Mouse (Mus musculus) heart, adult 11 months (tissue): ENCODE measurements around the gene Selenok.
A peak's percentile ranks its signal among the peaks of the same experiment; 100 is the strongest.

Source experiments
- DNase-seq: peaks from one replicate; pipeline ENCODE4 v3.0.0; 2022

Gene Selenok

DNA sequence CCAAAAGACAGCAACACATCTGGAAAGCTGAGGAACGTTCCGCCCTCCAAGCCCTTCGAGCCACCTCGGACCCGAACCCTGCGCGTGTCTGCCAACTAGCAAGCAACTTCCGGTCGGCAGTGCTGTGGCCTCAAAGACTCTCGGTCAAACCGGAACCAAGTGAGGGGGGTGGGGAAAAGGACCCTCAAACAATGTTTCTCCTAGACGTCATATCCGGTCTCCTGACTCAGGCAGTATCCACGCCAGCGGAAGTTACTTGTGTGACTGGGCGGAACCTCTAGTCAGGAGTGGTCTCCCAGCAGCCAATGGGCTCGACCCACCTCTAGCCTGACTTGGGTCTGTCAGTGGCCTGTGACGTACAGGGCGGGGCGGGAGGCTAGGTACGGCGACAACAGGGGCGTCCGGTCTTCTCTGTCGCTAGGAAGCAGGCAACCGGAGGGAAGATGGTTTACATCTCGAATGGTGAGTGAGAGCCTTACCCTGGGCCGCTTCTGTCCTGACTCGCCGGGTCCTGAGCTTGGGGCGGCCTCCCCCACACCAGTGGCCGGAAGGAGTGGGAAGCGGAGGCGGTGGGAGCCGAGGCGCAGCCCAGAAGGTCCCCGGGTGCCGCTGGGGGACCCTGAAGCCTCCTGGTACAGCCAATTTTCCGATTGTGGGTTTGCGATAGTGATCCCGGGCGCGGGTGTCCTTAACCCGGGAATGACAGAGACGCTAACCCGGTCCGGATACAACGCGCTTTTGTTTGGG, at the start of gene Selenok:
Gene Selenok (plus strand): TSS at position 234 of the 747 bp plus-strand sequence.
- DNase-seq, result peak; percentile 100

DNA sequence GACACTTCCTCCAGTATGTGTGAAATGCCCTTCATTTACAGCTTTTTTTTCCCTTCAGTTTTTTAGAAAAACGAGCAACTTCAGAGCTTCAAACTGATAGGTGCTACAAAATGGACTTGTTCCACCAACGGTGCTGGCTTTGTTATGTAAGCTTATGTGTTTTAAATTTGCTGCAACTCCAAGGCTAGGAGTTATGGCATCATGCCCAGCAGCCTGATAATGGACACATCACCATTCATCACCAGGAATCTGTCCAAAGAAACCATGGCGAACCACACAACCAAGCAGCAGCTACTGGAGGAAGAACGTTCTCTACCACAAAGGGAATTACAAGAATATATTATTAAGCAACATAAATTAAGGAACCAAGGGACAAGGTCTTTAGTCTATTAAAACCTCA, 39.1 kb upstream of the Selenok start:
- DNase-seq, result no peak

GRCm38 (mm10) chr14:29935516-29935915, 32.6 kb upstream of the Selenok start:
- DNase-seq, result no peak

DNA sequence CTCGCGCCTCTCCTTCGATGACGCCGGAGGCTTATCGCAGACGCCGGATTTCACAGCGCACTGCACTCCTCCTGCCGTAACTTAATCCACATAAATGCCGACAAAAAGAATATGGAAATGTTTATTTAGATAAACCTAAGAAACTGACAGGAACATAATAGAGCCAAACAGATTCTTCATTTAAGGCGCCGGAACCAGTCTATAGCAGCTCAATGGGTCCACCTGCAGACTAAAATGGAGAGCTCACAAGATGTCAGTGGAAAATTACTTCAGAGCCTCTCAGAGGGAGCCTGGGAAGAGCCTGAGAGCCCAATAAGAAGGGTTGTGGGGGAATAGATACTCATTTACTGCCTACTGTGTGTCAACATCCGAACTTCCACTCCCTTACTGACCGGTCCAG, 30.6 kb upstream of the Selenok start:
- peak; percentile 61 for DNase-seq

DNA sequence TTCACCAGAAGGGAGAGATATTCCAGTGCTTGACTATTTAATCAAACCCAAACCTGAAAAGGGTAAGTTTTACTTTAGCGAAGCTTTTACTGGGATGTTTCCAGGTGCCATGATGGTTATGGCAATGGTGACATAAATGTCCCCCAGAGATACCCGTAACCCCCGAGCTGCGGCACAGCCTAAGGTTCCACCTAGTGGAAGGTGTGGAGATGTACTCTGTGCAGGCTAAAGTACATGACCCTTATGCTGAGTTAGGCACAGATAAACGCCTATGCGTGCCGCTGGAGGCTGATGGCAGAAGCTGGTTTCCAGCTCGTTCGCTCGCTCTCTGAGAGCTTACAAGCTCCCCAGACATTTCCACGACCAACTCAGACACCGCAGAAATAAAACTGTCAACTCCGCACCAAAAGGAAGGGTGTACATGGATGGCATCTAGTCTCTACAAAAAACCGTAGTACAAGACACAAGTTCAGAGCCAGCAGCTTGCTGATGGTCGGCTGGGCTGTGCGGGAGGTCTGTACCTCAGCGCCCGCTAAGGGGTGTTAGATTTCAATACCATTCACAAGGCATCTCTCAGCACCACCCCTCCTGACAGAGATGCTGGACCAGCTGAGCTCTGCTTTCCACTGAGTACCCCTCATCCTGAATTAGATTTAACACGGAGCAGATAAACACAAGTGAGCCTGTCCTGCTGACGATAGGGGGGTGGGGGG, 28.4 kb upstream of the Selenok start:
- peak; percentile 43 for DNase-seq

DNA sequence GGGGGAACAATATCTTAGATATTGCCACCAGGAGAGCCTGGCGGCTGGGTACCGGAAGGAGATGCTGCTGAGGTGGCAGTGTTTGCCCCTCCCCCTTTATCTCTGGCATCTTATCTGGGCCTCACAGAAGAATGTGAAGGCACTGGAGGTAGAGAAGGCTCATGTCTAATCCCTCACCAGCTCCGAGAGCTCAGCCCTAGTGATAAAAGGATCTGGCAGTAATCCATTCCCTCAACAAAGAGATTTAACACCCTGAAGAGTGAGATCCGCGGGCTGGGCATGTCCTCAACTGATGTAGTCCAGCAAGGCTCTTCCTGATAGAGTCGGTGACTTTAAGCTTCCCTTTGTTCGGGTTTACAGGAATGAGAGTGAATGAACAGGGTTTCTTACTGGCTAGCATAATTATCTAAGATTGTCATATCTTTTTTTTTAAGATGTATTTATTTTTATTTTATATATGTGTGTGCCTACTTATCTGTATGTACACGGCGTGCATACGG, 27.7 kb upstream of the Selenok start:
- peak; percentile 70 for DNase-seq

DNA sequence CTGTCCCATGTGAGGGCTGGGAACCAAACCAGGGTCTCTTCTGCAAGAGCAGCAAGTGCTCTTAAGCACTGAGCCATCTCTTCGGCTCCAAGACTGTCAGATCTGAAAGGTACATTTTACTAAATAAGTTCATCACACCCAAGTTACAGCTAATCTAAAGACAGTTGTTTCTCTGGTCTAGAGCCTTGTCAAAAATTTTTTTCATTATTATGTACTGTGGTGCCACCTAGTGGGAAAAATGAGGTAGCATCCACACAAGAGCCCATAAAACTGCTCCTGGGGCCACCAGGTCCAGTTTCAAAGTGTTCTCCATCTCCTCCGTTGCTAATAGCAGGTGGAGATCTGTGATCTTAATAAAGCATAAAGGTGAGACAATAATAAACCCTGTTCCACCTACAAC, 27.2 kb upstream of the Selenok start:
- DNase-seq, result peak; percentile 91

DNA sequence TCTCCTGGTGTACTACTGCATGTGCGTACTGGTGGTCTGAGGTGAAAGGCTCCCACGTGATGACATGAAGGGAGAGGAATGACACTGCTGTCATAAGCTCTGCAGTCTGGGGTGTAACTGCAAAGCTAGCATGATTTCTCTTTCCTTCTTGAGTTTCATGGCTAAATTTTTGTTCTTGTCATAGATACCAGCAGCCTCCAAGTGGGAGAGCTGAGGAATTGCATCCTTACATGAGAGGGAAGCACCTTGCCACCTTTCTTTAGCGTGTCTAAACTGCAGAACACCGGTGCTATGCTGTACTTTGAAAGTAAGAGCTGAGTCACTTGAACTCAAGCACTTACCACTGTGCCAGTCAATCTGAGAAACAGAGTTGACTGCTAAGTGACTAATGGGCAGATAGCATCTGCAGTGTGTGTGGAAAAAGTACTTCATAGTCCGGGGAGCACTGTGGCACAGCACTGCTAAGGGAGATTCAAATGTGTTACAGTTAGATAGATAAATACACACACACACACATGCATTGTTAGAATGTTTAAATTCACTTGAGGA, 21.3 kb upstream of the Selenok start:
- no peak for DNase-seq

GRCm38 (mm10) chr14:29950805-29951204, 17.3 kb upstream of the Selenok start:
- peak; percentile 74 for DNase-seq

DNA sequence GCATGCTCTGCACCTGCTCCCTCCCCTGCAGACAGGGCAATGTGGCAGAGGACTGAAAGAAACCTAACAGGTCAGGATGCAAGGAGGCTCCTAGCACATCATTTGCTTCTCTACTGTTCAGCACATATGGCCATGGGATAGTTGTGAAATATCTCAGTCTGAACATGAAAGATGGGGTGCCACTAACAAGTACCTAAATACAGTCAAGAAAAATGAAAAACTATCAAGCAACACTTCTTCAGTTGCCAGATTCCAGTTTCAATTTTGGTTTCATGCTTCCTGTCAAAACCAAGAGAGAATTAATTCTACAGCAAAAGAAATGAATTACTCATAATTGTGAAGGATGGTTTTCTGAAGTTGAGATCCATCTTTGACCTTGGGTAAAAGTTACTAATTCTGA, 10.7 kb upstream of the Selenok start:
- DNase-seq, result no peak

DNA sequence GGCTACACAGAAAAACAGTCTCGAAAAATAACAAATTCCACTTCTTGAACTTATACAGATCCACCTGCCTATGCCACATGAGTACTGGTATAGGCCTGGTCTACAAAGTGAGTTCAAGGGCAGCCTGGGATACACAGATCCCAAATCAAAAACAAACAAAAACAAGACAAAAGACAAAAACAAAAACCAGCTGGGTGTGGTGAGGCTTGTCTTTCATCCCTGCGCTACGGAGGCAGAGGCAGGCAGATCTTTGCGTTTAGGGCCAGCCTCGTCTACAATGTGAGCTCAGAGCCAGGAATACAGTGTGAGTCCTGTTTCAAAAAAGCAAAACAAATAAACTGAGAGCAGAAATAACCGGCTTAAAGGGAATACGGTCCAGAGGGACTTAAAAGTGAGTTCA, 497 bp upstream of the Selenok start:
- DNase-seq, result no peak

DNA sequence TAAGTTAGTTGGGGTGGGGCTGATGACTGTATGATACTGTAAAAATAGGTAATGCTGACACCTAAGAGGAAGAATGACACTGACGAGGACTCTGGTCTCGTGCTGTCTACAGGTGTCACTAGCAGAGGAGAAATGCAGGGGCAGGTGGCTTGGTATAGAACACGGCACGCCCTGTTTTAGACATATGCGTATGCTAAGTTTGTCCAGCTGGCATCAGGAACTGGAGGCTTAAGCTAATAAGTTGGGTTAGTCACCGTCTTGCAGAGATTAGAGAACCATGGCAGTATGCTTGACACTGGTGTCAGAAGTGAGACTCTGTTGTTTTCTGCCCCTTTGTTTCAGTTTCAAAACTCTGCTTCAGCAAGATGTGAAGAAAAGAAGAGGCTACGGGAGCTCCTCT, 3.3 kb downstream of the Selenok start:
- DNase-seq, result no peak

DNA sequence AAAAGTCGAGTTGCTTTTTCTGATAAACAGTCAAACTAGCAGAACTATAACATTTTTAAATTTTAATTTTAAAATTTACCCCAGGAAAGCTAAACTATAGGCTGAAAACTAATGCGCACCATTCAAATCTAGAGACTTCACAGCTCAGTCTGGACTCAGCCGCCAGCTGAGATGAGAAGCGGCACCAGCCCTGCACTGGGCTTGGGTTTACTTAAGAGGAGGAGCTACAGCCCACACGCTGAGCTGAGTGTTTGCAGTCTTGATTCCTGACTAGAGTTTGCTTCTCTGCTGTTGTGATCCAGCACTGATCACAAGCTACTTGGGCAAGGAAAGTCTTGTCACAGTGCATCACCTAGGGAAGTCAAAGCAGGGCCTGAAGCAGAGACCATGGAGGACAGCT, 3.9 kb downstream of the Selenok start:
- DNase-seq, result no peak

DNA sequence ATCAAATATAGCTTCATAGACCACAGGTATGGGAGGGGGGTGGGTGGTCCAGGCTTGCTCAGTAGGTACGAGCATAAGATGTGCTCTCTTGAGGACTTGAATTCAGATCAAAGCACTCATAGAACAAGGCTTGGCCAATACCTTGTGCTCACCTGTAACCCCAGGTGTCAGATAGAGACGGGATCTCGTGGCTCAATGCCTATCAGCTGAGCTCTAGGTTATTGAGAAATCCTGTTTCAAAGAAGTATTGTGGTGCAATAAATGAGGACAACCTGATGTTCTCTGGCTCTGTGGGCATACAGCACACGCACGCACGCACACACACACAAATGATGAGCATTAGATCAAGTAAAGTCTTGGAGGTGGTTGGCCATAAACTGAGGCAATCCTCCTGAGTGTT, 8.8 kb downstream of the Selenok start:
- DNase-seq, result no peak

DNA sequence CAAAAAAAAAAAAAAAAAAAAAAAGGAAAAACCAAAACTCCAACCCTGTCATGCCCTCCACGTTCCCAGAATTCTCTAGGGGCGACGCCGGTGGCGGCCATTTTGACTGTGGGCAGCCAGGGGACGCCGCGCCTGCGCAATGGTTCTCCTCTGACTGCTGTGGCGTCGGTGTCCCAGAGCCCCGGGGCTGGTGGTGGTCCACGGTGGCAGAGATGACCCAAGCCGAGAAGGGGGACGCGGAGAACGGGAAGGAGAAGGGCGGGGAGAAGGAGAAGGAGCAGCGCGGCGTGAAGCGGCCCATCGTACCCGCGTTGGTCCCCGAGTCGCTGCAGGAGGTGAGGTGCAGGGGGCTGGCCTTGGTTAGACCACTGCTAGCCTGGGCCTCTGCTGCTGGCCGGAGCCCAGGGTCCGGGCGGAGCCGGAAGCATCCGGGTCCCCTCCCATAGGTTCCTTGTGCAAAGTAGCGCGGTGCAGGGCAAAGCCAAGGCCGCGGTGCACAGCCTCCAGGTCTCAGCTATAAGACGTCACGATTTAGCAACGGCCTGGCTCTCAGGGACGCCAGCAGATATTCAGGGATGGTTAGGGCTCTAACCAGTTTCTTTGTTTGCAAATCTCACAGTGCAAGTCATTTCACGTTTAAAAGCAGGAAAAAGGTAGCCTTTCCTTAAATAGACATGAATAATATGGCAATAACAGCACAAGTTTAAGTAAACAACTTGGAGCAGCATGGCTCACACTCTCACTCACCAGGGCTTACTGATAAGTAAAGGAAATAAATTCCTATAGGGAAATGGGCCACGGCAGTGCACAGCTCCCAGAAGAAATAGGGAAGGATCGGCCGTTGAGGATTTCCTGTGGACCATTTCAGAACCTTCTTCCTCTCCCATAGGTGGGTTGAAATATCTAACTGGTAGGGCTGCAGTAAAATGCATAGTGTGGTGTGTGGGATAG, 10.4 kb downstream of the Selenok start, which contains the start of gene Actr8:
Gene Actr8 (plus strand): TSS at position 84 of the 951 bp plus-strand sequence.
- peak; percentile 99 for DNase-seq

DNA sequence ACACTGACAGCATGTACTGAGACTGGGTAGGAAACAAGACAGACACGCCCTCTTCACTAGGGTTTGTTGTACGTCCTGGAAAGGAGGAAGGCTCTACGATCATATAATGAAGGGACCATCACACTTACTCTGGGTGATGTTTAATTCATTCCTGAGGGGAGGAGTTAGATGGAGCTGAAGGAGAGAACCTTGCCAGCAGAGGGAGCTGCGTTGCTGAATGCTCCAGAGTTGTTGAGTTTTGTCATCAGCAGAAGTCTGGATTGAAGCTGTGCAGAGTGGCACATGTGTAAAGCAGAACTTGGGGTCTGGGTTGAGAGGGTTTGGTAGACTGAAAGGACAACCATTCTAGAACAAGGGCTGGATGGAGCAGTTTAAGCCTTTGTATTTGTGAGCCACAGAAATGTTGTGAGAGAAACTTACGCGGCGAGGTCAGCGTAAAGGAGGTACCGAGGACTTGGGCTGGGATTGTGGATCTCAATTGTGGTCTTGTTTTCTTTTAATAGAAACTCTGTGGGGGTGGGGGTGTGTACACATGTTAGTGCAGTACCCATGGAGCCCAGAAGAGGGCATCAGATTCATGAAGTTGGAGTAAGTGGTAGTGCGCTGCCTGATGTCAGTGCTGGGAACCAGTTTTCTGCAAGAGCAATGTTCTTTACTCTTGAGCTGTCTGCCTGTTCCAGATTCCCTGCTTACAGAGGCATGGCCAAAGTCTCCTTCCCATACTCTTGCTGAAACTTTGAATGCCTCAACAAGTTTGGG, 12.5 kb downstream of the Selenok start:
- no peak for DNase-seq

DNA sequence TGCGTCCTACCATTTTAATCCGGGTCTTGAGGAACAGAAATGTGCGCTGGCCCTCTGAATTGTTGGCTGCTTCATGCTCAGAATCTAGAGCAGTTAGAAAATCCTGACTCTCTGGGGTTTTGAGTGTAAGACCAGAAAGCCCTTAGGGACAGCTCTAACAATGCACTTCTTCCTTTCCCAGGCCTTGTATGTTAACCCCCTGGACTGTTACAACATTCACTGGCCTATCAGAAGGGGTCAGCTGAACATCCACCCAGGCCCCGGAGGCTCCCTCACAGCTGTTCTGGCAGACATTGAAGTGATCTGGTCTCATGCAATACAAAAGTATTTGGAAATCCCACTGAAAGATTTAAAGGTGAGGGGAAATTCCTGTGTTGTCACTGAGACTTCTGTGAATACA, 18.0 kb downstream of the Selenok start:
- peak; percentile 97 for DNase-seq

DNA sequence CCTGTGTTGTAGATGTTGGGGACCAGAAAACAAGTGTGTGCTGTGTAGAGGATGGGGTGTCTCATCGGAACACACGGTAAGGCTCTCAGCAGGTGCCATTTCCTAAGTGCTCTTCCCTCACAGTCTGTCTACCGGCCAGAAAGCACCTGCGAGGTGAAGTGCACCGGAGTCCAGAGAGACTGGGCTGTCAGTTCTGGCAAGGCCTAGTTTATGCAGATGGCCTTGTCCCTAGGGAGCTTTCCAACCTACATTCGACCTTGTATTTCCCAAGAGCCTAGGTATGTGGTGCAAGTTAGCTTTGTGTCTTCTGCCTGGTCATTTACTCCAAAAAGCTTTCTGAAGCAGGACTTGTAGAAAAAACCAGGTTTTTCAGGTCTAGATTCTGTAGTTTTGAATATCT, 19.2 kb downstream of the Selenok start:
- DNase-seq, result no peak

DNA sequence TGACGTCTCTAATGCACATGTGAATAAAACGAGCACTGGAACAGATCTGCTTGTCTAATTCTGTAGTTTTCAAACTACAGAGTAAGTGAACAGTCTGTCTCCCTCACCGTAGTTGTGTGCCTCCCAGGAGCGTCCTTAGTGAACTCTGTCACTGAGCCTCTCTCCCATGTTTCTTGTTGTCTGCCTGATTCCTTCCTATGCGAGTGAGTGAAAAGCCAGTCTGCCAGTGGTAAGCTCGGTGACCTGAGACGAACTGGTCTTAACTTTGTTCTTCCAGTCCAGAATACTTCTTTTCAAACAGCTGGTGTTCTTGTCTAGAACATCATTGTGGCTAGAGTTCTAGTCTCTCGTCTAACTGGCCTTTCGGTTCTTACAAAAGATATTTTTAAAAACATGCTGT, 19.6 kb downstream of the Selenok start:
- DNase-seq, result no peak

GRCm38 (mm10) chr14:29988337-29988736, 20.2 kb downstream of the Selenok start:
- DNase-seq, result no peak

DNA sequence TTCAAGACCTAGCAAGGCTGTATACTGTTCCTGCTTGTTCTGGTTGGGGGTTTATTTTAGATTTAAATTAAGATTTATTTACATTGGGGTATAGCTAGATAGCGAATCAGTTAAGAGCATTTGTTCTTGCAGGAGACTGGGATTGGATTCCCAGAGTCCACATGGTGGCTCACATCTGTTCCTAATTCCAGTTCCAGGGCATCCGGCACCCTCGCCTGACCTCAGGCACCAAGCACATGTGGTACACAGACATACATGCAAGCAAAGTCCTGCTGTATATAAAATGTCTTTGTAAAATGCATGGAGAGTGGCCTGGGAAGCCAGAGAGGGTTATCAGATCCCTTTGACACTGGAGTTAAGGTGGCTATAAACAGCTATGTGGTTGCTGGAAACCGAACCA, 26.9 kb downstream of the Selenok start:
- DNase-seq, result no peak
